Mouse (Mus musculus): Measurements from ENCODE around the gene Epb41l2. TPM values are rescaled to one million over a fixed set of nuclear protein-coding genes. Genes with fewer than 3 reads are reported as not detected.

Epb41l2 gene
- polyA plus RNA-seq, 1 experiment from 2014 or later: 86.7 TPM

DNA sequence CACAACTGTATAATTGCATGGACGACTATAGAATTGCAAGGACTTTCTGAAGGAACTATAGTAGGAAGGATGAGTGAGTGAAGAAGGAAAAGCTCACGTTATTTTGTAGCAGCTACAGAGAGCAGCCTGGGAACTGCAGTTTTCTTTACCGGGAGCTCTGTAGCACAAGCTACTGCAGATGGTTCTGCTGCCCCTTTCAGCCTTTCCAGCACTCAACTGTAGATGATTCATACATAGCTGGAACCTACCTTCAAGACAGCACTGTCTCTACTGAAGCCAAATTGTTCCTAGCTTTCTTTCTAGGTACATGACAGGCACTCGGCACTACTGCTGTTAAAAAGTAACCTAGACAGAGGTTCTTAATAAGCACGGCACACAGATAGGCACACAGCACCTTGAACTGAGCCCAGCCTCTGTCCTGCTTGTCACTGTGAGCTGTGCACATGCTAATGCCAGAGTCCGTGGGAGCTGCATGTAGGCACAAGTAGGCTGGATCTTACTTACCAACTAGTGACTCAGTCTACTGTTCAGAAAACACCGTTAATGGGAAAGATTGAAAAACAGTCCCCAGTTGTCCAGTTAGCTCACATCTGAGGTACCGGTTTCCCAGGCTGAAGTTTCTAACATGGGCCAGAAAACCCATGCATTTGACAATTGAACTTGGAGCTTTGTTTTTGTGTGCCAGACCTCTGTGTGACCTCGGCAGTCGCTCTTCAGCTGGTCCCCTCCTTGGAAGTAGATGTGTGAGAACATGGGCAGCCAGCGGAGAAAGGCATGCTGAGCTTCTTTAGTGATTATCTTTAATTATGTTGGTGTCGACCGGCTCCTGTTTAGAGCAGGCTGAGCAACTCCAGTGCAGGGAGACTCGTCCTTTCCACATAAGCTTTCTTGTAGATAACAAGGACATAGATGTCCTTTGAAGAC, 38.4 kb downstream of the Epb41l2 start:
- no peaks in the 10 kb centered on the region for H3K36me3 ChIP-seq (ENCODE audit: control insufficient read depth, insufficient read depth, low read length)
- H3K9me3 ChIP-seq (ENCODE audit: control insufficient read depth, low read length): no peaks in the 10 kb centered on the region
- no peaks in the 10 kb centered on the region for H3K27me3 ChIP-seq (replicated peaks; ENCODE audit: control insufficient read depth, insufficient read depth, low read length)
- WGBS: 57% methylated on average over 14 of the region's 14 CpGs
- H3K4me2 ChIP-seq (ENCODE audit: low read depth, low read length): no peak overlapping the region
- H3K4me3 ChIP-seq (ENCODE audit: low read depth, low read length): no peak overlapping the region
- H3K9ac ChIP-seq (ENCODE audit: low read depth, low read length): no peak overlapping the region
- DNase-seq (ENCODE audit: low spot score): no peak
- H3K27ac ChIP-seq (replicated peaks; ENCODE audit: low read depth, low read length): no peak overlapping the region
- ATAC-seq (ENCODE audit: low read depth): no peak
- peaks cover 16% of the 10 kb centered on the region for H3K4me1 ChIP-seq (ENCODE audit: control insufficient read depth, insufficient read depth, low read length)

DNA sequence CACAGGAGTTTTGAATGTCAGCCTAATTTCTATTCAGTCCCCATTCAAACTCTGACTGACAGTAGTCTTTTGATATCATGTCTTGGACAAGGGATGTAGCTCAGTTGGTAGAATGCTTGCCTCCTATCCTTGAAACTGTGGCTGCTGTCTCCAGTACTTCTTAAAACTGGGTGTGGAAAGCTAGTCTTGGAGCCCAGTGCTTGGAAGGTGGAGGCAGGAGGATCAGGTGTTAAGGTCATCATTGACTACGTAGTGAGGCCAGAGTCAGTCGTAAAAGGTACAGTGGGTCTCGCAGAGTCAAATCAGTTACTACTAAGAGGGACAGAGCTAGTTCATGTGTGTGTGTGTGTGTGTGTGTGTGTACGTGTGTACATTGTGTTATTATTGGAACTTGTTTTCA, 39.4 kb downstream of the Epb41l2 start:
- no peaks in the 10 kb centered on the region for H3K36me3 ChIP-seq (ENCODE audit: control insufficient read depth, insufficient read depth, low read length)
- H3K9me3 ChIP-seq (ENCODE audit: control insufficient read depth, low read length): no peaks in the 10 kb centered on the region
- no peaks in the 10 kb centered on the region for H3K27me3 ChIP-seq (replicated peaks; ENCODE audit: control insufficient read depth, insufficient read depth, low read length)
- ATAC-seq (ENCODE audit: low read depth) (no peak), DNase-seq (ENCODE audit: low spot score) (no peak)
- no peak overlapping the region for H3K27ac ChIP-seq (replicated peaks; ENCODE audit: low read depth, low read length)
- 79% methylated on average over 4 of the region's 4 CpGs for WGBS
- H3K4me2 ChIP-seq (ENCODE audit: low read depth, low read length): no peak overlapping the region
- H3K9ac ChIP-seq (ENCODE audit: low read depth, low read length): no peak overlapping the region
- peaks cover 21% of the 10 kb centered on the region for H3K4me1 ChIP-seq (ENCODE audit: control insufficient read depth, insufficient read depth, low read length)
- H3K4me3 ChIP-seq (ENCODE audit: low read depth, low read length): no peak overlapping the region

DNA sequence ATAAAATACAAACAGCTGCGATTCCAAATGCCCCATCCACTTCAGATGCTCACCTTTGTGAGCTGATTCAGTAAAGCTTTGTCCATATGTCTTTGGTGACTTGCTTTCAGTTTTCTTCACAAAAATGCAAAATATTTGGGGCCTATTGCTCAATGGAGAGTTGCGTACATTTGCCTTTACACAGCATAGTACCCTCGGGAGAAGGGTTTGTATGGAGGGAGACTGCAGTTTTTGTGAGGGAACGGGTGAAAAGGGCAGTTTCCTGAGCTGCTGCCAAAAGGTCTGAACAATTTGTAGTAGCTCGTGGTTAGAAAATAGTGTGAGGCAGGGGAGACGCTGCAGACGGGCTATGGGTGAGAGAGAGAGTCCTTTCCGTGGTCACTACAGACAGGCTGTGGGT, 40.5 kb downstream of the Epb41l2 start:
- WGBS: 38% methylated on average over 8 of the region's 8 CpGs
- no peak for DNase-seq (ENCODE audit: low spot score)
- H3K4me2 ChIP-seq (ENCODE audit: low read depth, low read length): no peak overlapping the region

DNA sequence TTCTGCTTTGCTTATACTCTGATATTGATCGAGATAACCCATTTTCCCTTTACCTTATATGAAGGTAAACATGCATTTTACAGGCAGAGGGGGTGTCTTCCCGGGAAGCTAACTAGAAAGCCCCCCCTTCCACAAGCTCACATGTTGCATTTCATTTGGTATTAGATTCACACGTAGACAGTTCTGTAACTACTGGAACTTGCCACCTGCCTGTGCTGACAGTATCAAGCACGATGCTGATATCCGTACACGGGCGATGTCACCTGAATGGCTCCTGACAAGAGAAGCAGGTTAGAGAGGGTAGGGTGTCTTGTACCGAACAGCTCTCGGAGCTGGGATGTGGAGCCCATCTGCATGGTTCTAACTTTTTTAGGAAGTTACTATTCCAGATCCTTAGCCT, 41.0 kb downstream of the Epb41l2 start:
- ATAC-seq (ENCODE audit: low read depth): no peak
- H3K4me3 ChIP-seq (ENCODE audit: low read depth, low read length): no peak overlapping the region
- H3K27ac ChIP-seq (replicated peaks; ENCODE audit: low read depth, low read length): no peak overlapping the region
- H3K27me3 ChIP-seq (replicated peaks; ENCODE audit: control insufficient read depth, insufficient read depth, low read length): no peaks in the 10 kb centered on the region
- WGBS: 85% methylated on average over 9 of the region's 9 CpGs
- H3K4me2 ChIP-seq (ENCODE audit: low read depth, low read length): no peak overlapping the region
- no peak for DNase-seq (ENCODE audit: low spot score)
- no peaks in the 10 kb centered on the region for H3K9me3 ChIP-seq (ENCODE audit: control insufficient read depth, low read length)
- no peak overlapping the region for H3K9ac ChIP-seq (ENCODE audit: low read depth, low read length)
- H3K36me3 ChIP-seq (ENCODE audit: control insufficient read depth, insufficient read depth, low read length): no peaks in the 10 kb centered on the region
- peaks cover 29% of the 10 kb centered on the region for H3K4me1 ChIP-seq (ENCODE audit: control insufficient read depth, insufficient read depth, low read length)

More for the DNA sequence above, 40.5 kb downstream of the Epb41l2 start:
- no peaks in the 10 kb centered on the region for H3K36me3 ChIP-seq (ENCODE audit: control insufficient read depth, insufficient read depth, low read length)
- H3K4me3 ChIP-seq (ENCODE audit: low read depth, low read length): no peak overlapping the region
- H3K27ac ChIP-seq (replicated peaks; ENCODE audit: low read depth, low read length): no peak overlapping the region
- H3K9ac ChIP-seq (ENCODE audit: low read depth, low read length): no peak overlapping the region
- no peaks in the 10 kb centered on the region for H3K9me3 ChIP-seq (ENCODE audit: control insufficient read depth, low read length)
- peaks cover 29% of the 10 kb centered on the region for H3K4me1 ChIP-seq (ENCODE audit: control insufficient read depth, insufficient read depth, low read length)
- no peak for ATAC-seq (ENCODE audit: low read depth)
- H3K27me3 ChIP-seq (replicated peaks; ENCODE audit: control insufficient read depth, insufficient read depth, low read length): no peaks in the 10 kb centered on the region

DNA sequence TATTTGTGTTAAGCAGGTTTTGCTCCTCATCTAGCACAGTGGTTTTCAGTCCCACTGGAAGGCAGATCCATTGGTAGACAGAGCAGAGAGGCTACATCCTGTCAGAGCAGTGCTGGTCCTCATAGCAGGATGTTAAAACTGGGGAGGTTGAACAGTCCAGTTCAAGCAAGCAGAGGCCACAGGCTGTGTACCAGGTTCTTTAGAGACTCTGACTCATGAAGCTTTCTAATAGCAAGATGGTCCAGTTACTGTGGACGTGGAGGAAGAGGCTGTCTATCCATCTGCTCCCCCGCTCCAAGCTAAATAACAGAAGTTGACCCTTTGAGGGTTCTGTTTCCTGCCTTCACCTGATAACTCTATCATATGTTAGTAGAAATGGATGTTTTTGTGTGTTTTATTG, 41.8 kb downstream of the Epb41l2 start:
- WGBS: 72% methylated on average over 2 of the region's 2 CpGs
- Histone ChIP-seq H3K4me1 (ENCODE audit: control insufficient read depth, insufficient read depth, low read length) (peaks cover 29% of the 10 kb centered on the region), H3K4me2 (ENCODE audit: low read depth, low read length) (no peak overlapping the region), H3K36me3 (ENCODE audit: control insufficient read depth, insufficient read depth, low read length) (no peaks in the 10 kb centered on the region), H3K9ac (ENCODE audit: low read depth, low read length) (no peak overlapping the region), H3K27me3 (replicated peaks; ENCODE audit: control insufficient read depth, insufficient read depth, low read length) (no peaks in the 10 kb centered on the region), H3K9me3 (ENCODE audit: control insufficient read depth, low read length) (no peaks in the 10 kb centered on the region), H3K27ac (replicated peaks; ENCODE audit: low read depth, low read length) (no peak overlapping the region), H3K4me3 (ENCODE audit: low read depth, low read length) (no peak overlapping the region)
- DNase-seq (ENCODE audit: low spot score) (no peak), ATAC-seq (ENCODE audit: low read depth) (no peak)

DNA sequence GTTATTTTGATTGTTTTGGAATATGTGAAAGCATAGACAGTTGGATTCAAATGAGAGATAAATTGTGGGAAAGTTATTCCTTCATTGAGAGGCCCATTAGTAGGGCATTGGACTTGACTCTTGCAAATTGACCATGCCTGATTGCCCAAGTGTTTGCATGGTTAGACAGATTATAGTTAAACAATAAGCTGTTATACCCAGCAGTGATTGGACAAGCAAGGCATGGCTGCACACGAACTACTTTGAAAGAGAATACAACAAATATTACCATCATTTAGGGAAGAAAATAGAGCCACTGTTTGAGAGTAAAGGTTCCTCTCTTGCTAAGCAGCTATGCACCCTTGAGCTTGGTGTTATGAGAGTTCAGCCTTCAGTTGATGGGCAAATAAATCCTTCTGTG, 43.3 kb downstream of the Epb41l2 start:
- Histone ChIP-seq H3K27ac (replicated peaks; ENCODE audit: low read depth, low read length) (no peak overlapping the region), H3K9me3 (ENCODE audit: control insufficient read depth, low read length) (no peaks in the 10 kb centered on the region), H3K36me3 (ENCODE audit: control insufficient read depth, insufficient read depth, low read length) (no peaks in the 10 kb centered on the region), H3K4me1 (ENCODE audit: control insufficient read depth, insufficient read depth, low read length) (peaks cover 29% of the 10 kb centered on the region), H3K4me3 (ENCODE audit: low read depth, low read length) (no peak overlapping the region), H3K27me3 (replicated peaks; ENCODE audit: control insufficient read depth, insufficient read depth, low read length) (no peaks in the 10 kb centered on the region), H3K4me2 (ENCODE audit: low read depth, low read length) (no peak overlapping the region), H3K9ac (ENCODE audit: low read depth, low read length) (no peak overlapping the region)
- DNase-seq (ENCODE audit: low spot score): no peak
- no peak; the same call in 1 of the 2 replicates for ATAC-seq (ENCODE audit: low read depth)
- whole genome bisulfite sequencing: 73% methylated on average over 1 of the region's 1 CpGs

DNA sequence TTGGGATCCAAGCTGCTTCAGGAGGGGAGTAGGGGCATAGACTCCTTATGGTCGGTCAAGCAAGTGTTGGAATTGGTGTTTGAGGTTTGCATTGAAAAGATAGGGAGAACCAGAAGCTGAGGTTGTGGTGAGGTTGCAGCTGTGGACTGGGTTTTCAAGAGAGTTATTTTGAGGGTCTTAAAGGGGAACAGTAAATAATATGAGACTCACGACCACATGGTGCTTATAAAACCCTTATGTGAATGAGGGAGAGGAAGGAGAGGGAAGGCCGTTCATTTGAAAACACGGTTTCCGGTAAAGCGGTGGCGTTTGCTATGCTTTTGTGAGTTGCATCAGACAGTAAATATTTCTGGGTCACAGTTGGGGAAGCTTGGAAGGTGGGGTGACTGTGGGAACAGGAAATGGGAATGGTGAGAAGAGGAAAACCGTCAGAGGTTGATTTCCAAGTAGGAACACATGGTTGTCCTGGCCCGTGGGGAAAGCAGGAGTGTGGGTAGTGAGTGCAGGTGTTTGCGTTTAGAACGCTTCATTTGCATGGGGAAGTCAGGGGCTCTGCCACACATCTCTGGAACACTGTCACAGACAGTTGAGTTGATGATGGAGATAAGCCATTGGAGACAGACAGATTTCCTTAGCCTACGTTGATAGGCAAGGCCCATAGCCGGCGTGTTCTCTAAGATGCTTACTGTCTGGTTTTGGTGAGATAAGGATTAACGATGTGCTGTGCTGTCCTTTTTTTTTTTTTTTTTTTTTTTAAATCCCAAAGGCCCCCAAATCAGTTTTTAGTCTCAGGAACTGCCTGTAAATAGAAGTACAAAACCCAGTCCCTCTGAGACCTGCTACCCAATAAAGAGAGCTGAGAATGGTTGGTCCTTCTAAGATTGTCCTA, 44.5 kb downstream of the Epb41l2 start:
- no peak overlapping the region for H3K4me3 ChIP-seq (ENCODE audit: low read depth, low read length)
- H3K27me3 ChIP-seq (replicated peaks; ENCODE audit: control insufficient read depth, insufficient read depth, low read length): no peaks in the 10 kb centered on the region
- H3K9ac ChIP-seq (ENCODE audit: low read depth, low read length): no peak overlapping the region
- 49% methylated on average over 15 of the region's 15 CpGs for WGBS
- H3K36me3 ChIP-seq (ENCODE audit: control insufficient read depth, insufficient read depth, low read length): no peaks in the 10 kb centered on the region
- no peak for DNase-seq (ENCODE audit: low spot score)
- H3K9me3 ChIP-seq (ENCODE audit: control insufficient read depth, low read length): no peaks in the 10 kb centered on the region
- H3K4me2 ChIP-seq (ENCODE audit: low read depth, low read length): no peak overlapping the region
- peaks cover 28% of the 10 kb centered on the region for H3K4me1 ChIP-seq (ENCODE audit: control insufficient read depth, insufficient read depth, low read length)
- H3K27ac ChIP-seq (replicated peaks; ENCODE audit: low read depth, low read length): no peak overlapping the region
- no peak; the same call in 1 of the 2 replicates for ATAC-seq (ENCODE audit: low read depth)

DNA sequence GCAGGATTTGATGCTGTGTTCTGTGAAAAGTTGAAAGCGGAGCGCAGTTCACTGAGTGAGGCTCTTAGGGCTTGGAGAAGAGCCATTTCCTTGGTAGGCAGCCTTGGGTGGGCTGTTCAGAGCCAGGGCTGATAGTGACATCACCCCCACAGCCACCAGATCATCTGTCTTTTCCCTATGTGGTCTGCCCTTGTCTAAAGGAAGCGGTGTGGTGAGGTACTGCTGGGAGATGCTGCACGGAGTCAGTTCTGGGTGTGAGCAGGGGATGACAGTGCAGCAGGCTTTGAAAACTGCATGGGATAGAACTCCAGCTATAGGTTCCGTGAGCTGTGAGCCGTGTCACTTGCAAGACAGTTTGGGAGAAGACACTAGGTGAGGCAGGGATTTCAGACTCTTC, 45.1 kb downstream of the Epb41l2 start:
- ATAC-seq (ENCODE audit: low read depth): 0 out of 2 replicates have a peak, but pooled peaks have one; percentile 33
- Histone ChIP-seq H3K9me3 (ENCODE audit: control insufficient read depth, low read length) (no peaks in the 10 kb centered on the region), H3K27ac (replicated peaks; ENCODE audit: low read depth, low read length) (no peak overlapping the region), H3K4me1 (ENCODE audit: control insufficient read depth, insufficient read depth, low read length) (peaks cover 26% of the 10 kb centered on the region), H3K4me2 (ENCODE audit: low read depth, low read length) (no peak overlapping the region), H3K36me3 (ENCODE audit: control insufficient read depth, insufficient read depth, low read length) (no peaks in the 10 kb centered on the region), H3K4me3 (ENCODE audit: low read depth, low read length) (no peak overlapping the region), H3K27me3 (replicated peaks; ENCODE audit: control insufficient read depth, insufficient read depth, low read length) (no peaks in the 10 kb centered on the region), H3K9ac (ENCODE audit: low read depth, low read length) (no peak overlapping the region)
- DNase-seq (ENCODE audit: low spot score): no peak
- WGBS: 74% methylated on average over 6 of the region's 6 CpGs
